Mouse (Mus musculus): Measurements from ENCODE around the gene Rnf11.

Rnf11 gene

GRCm38 (mm10) chr4:109444951-109445350 lies 39.6 kb downstream of the Rnf11 start:
- no peak for DNase-seq (ENCODE audit: low read depth, low spot score)

GRCm38 (mm10) chr4:109444471-109444870 lies 40.1 kb downstream of the Rnf11 start:
- no peak for DNase-seq (ENCODE audit: low read depth, low spot score)

GRCm38 (mm10) chr4:109442649-109443048 lies 41.9 kb downstream of the Rnf11 start:
- DNase-seq (ENCODE audit: low read depth, low spot score), result no peak

- DNase-seq (ENCODE audit: low read depth, low spot score), result no peak
Observed at GRCm38 (mm10) chr4:109442126-109442525, 42.4 kb downstream of the Rnf11 start.

GRCm38 (mm10) chr4:109441000-109441399 lies 43.5 kb downstream of the Rnf11 start:
- no peak for DNase-seq (ENCODE audit: low read depth, low spot score)

GRCm38 (mm10) chr4:109440381-109440780 lies 44.1 kb downstream of the Rnf11 start:
- no peak for DNase-seq (ENCODE audit: low read depth, low spot score)

- DNase-seq (ENCODE audit: low read depth, low spot score), result no peak
Observed at GRCm38 (mm10) chr4:109439825-109440248, 44.7 kb downstream of the Rnf11 start.

GRCm38 (mm10) chr4:109439101-109439500 lies 45.4 kb downstream of the Rnf11 start:
- DNase-seq (ENCODE audit: low read depth, low spot score), result no peak

- peak; percentile 57 for DNase-seq (ENCODE audit: low read depth, low spot score)
Observed at GRCm38 (mm10) chr4:109437913-109438878, 46.3 kb downstream of the Rnf11 start.

GRCm38 (mm10) chr4:109434256-109434655 lies 50.3 kb downstream of the Rnf11 start:
- no peak for DNase-seq (ENCODE audit: low read depth, low spot score)

GRCm38 (mm10) chr4:109433641-109434040 lies 50.9 kb downstream of the Rnf11 start:
- DNase-seq (ENCODE audit: low read depth, low spot score), result no peak

GRCm38 (mm10) chr4:109432668-109433375 lies 51.7 kb downstream of the Rnf11 start:
- no peak for DNase-seq (ENCODE audit: low read depth, low spot score)

- peak; percentile 26 for DNase-seq (ENCODE audit: low read depth, low spot score)
Observed at GRCm38 (mm10) chr4:109430854-109431253, 53.7 kb downstream of the Rnf11 start.

- DNase-seq (ENCODE audit: low read depth, low spot score), result no peak
Observed at GRCm38 (mm10) chr4:109430250-109430649, 54.3 kb downstream of the Rnf11 start.

- DNase-seq (ENCODE audit: low read depth, low spot score), result no peak
Observed at GRCm38 (mm10) chr4:109427058-109427457, 57.5 kb downstream of the Rnf11 start.

GRCm38 (mm10) chr4:109423438-109423837 lies 61.1 kb downstream of the Rnf11 start:
- DNase-seq (ENCODE audit: low read depth, low spot score), result no peak

- no peak for DNase-seq (ENCODE audit: low read depth, low spot score)
Observed at GRCm38 (mm10) chr4:109422436-109422835, 62.1 kb downstream of the Rnf11 start.

- DNase-seq (ENCODE audit: low read depth, low spot score), result no peak
Observed at GRCm38 (mm10) chr4:109421608-109422007, 62.9 kb downstream of the Rnf11 start.

- DNase-seq (ENCODE audit: low read depth, low spot score), result no peak
Observed at GRCm38 (mm10) chr4:109420138-109420795, 64.3 kb downstream of the Rnf11 start.

GRCm38 (mm10) chr4:109419563-109419962 lies 65.0 kb downstream of the Rnf11 start:
- no peak for DNase-seq (ENCODE audit: low read depth, low spot score)

- no peak for DNase-seq (ENCODE audit: low read depth, low spot score)
Observed at GRCm38 (mm10) chr4:109419017-109419416, 65.5 kb downstream of the Rnf11 start.

- DNase-seq (ENCODE audit: low read depth, low spot score), result no peak
Observed at GRCm38 (mm10) chr4:109417998-109418397, 66.5 kb downstream of the Rnf11 start.

Data from retina, adult 2 months (tissue).